Mouse (Mus musculus) lung, postnatal 0 days (tissue): ENCODE data around the gene Ubr2.

Source experiments
- CTCF ChIP-seq: IDR thresholded peaks from 2 replicates; pipeline ENCODE4 v1.5.1; 2016; ENCODE audit warnings: antibody characterized with exemption, mild to moderate bottlenecking
- EP300 ChIP-seq: IDR thresholded peaks from 2 replicates; pipeline ENCODE4 v1.6.1; 2016; ENCODE audit warnings: antibody characterized with exemption, mild to moderate bottlenecking, control low read depth

DNA sequence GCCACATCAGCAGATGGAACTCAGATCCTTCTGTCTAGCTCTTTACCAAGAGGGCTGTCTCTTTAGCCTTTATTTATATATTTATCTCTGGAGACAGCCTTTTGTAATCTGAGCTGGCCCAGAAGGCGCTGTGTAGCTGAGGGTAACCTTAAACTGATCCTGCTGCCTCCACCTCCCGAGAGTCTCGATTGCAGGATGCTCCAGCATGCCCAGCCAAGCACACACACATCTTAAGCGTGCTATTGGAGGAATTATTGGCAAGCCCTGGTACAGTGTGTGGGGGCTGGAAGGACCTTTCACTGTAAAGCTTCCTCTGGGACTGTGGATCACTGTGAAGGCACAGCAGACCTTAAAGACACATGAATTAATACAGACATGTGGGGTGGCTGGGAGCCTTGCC, 91.4 kb downstream of the Ubr2 start:
- TF ChIP-seq CTCF = no peak
- TF ChIP-seq EP300 = no peak
